ENCODE assay signal across 8 mouse cellular contexts in the genomic region with DNA sequence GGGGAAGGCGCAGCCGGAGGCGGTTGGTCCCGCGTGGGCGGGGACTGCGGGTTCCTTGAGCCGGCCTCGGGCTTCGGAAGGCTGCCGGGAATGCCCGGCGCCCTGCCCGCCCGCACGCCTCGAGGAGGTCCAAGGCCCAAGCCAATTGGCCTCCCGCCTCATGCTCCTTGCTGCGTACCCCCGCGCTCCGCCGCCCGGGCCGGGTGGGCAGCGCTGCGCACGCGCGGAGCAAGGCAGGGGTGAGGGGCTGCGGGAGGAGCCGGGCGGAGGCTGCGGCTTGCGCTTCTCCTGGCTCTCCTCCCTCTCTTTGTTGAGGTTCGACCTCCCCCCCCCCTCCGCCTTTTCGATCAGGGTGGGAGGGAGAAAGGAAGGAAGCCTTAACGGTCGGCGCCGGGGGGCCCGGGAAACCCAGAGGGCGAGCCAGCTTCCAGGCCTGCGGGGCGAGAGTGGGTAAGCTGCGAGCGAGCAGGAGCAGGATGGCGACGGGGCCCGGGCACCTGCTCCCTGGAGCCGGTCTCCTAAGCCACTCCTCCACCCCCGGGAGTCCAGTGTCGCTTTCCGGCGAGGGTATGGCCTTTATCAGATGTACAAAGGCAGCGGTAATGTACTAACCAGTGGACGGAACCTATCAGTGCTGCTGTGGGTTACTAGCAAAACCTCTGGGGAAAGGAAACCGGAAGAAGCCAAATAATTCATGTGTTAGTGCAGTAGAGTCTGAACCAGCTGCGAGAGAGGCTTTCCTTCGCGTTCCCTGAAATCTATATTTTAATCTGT. TPM values are rescaled to one million over a fixed set of nuclear protein-coding genes. Genes with fewer than 3 reads are reported as not detected.
DNase-seq lines count a peak whose midpoint lies in the region; ATAC-seq and TF ChIP-seq lines count a peak whose summit lies in the region.

No protein-coding gene starts in this region.

- H3K4me1 ChIP-seq in embryonic facial prominence, embryonic 10.5 days, result peaks cover 42% of the 10 kb centered on the region
- H3K4me1 ChIP-seq in liver, embryonic 12.5 days, result peaks cover 53% of the 10 kb centered on the region
- H3K4me1 ChIP-seq in stomach, embryonic 14.5 days (ENCODE audit: control insufficient read depth, insufficient read depth, low read length), result peaks cover 18% of the 10 kb centered on the region

- H3K36me3 ChIP-seq in embryonic facial prominence, embryonic 10.5 days (replicated peaks), result peaks cover 39% of the 10 kb centered on the region
- peaks cover 37% of the 10 kb centered on the region for H3K36me3 ChIP-seq in liver, embryonic 12.5 days
- peaks cover 22% of the 10 kb centered on the region for H3K36me3 ChIP-seq in myocyte (ENCODE audit: control insufficient read depth, insufficient read depth)
- peaks cover 32% of the 10 kb centered on the region for H3K36me3 ChIP-seq in stomach, embryonic 14.5 days (ENCODE audit: control insufficient read depth, insufficient read depth, low read length)

- peak overlapping the region; percentile 83 for H3K4me3 ChIP-seq in embryonic facial prominence, embryonic 10.5 days
- peak overlapping the region; percentile 78 for H3K4me3 ChIP-seq in liver, embryonic 12.5 days
- H3K4me3 ChIP-seq in myocyte, result peak overlapping the region; percentile 79
- H3K4me3 ChIP-seq in stomach, embryonic 14.5 days (ENCODE audit: low read depth, low read length), result peak overlapping the region; percentile 89

- no peaks in the 10 kb centered on the region for H3K27me3 ChIP-seq in embryonic facial prominence, embryonic 10.5 days (replicated peaks; ENCODE audit: low read depth, poor library complexity, severe bottlenecking)
- H3K27me3 ChIP-seq in liver, embryonic 12.5 days (replicated peaks), result no peaks in the 10 kb centered on the region
- no peaks in the 10 kb centered on the region for H3K27me3 ChIP-seq in myocyte (ENCODE audit: control insufficient read depth, insufficient read depth, insufficient read length)
- no peaks in the 10 kb centered on the region for H3K27me3 ChIP-seq in stomach, embryonic 14.5 days (ENCODE audit: control insufficient read depth, insufficient read depth, low read length)

- no peaks in the 10 kb centered on the region for H3K9me3 ChIP-seq in embryonic facial prominence, embryonic 10.5 days
- H3K9me3 ChIP-seq in liver, embryonic 12.5 days (replicated peaks), result no peaks in the 10 kb centered on the region
- H3K9me3 ChIP-seq in stomach, embryonic 14.5 days (ENCODE audit: control insufficient read depth, low read depth, low read length), result no peaks in the 10 kb centered on the region

- under 1% methylated on average over 62 of the region's 62 CpGs for WGBS in embryonic facial prominence, embryonic 10.5 days
- WGBS in liver, embryonic 12.5 days (ENCODE audit: insufficient replicate concordance), result under 1% methylated on average over 54 of the region's 62 CpGs
- under 1% methylated on average over 51 of the region's 62 CpGs for WGBS in stomach, embryonic 14.5 days

- TF ChIP-seq POLR2A in myocyte (IDR thresholded peaks at IDR 0.05; ENCODE audit: insufficient read length, low read depth), result peak; percentile 40

- H3K79me2 ChIP-seq in myocyte (ENCODE audit: control insufficient read depth, insufficient read depth), result peaks cover 51% of the 10 kb centered on the region

- peak; percentile 71 to 76 for DNase-seq in cerebellum, adult 18-20 months
- DNase-seq in cerebellum, adult 11-12 months, result no peak
- DNase-seq in embryonic facial prominence, embryonic 10.5 days (ENCODE audit: low spot score), result peak; percentile 88
- peak; percentile 79 for DNase-seq in heart, adult 8-10 months (ENCODE audit: low spot score)
- peak; percentile 65 to 69 for DNase-seq in kidney, adult 8-10 months

- H3K9ac ChIP-seq in liver, embryonic 12.5 days, result peak overlapping the region; percentile 90
- H3K9ac ChIP-seq in stomach, embryonic 14.5 days (replicated peaks; ENCODE audit: low read depth, low read length), result peak overlapping the region; percentile 97

- peak overlapping the region; percentile 83 for H3K4me2 ChIP-seq in liver, embryonic 12.5 days
- H3K4me2 ChIP-seq in myocyte (ENCODE audit: low read depth), result peak overlapping the region; percentile 90
- peak overlapping the region; percentile 79 for H3K4me2 ChIP-seq in stomach, embryonic 14.5 days (replicated peaks; ENCODE audit: low read depth, low read length)

- peak overlapping the region; percentile 66 for H3ac ChIP-seq in myocyte (ENCODE audit: control insufficient read depth, insufficient read length)

- ATAC-seq in liver, embryonic 12.5 days, result peak; percentile 76
- ATAC-seq in stomach, embryonic 14.5 days (ENCODE audit: insufficient number of reproducible peaks, insufficient read depth, low FRiP score, low read depth), result peak; percentile 84

- H3K27ac ChIP-seq in embryonic facial prominence, embryonic 10.5 days (replicated peaks), result peak overlapping the region; percentile 100
- H3K27ac ChIP-seq in liver, embryonic 12.5 days, result peak overlapping the region; percentile 97
- H3K27ac ChIP-seq in stomach, embryonic 14.5 days (ENCODE audit: low read length), result peak overlapping the region; percentile 100

TF ChIP-seq in myocyte, 11 proteins besides CTCF, POLR2A, EP300 and RAD21:
- no peak for TF ChIP-seq USF1 (IDR thresholded peaks at IDR 0.05; ENCODE audit: low read depth)
- TF ChIP-seq SRF (IDR thresholded peaks at IDR 0.05; ENCODE audit: control insufficient read depth, insufficient read length, low read depth), result no peak
- no peak for TF ChIP-seq MAX (IDR thresholded peaks at IDR 0.05; ENCODE audit: low read depth)
- peak in 1 of 3 experiments; percentile 58 for TF ChIP-seq MYOD1 (IDR thresholded peaks at IDR 0.05; ENCODE audit: control insufficient read depth in 1 of 3, insufficient read length in 2 of 3, low read depth in 2 of 3)
- TF ChIP-seq TCF3 (IDR thresholded peaks at IDR 0.05; ENCODE audit: insufficient read length, low read depth), result no peak
- TF ChIP-seq MYOG (IDR thresholded peaks at IDR 0.05; ENCODE audit: control insufficient read depth in 1 of 3, insufficient read depth in 1 of 3, insufficient read length in 2 of 3, low read depth in 2 of 3), result peak in 1 of 3 experiments; percentile 23
- TF ChIP-seq REST (IDR thresholded peaks at IDR 0.05; ENCODE audit: insufficient read depth, insufficient read length), result no peak
- no peak for TF ChIP-seq CEBPB (IDR thresholded peaks at IDR 0.05; ENCODE audit: insufficient read depth, poor library complexity, severe bottlenecking)
- TF ChIP-seq POLR2AphosphoS2 (IDR thresholded peaks at IDR 0.05; ENCODE audit: insufficient read length, low read depth), result peak; percentile 36
- no peak for TF ChIP-seq E2F4 (IDR thresholded peaks at IDR 0.05; ENCODE audit: insufficient read depth)

RNA-seq across cellular contexts. Expression of gene Dnaja1, which starts 0.9 kb away (rescaled TPM):
- 608 and 633 TPM in 2 replicates for polyA plus RNA-seq in embryonic facial prominence, embryonic 10.5 days (2016; fragmentation: Nextera tagmentation; extraction: Ambion mirVana)
- 10 to 100 TPM; 46.8 to 94.6 (median 64.6) TPM for total RNA-seq in heart, adult 8-10 months (2022)
- 245 and 261 TPM in 2 replicates for polyA plus RNA-seq in liver, embryonic 12.5 days (2016; fragmentation: Nextera tagmentation; extraction: Ambion mirVana)
- polyA plus RNA-seq in myocyte (2012; fragmentation: generic; extraction: Trizol), result 68.3 TPM
- 370 and 388 TPM in 2 replicates for polyA plus RNA-seq in stomach, embryonic 14.5 days (2014; fragmentation: Nextera tagmentation; extraction: Ambion mirVana)

RNA-seq across cellular contexts. Expression of gene Aptx, which starts 19.9 kb away (rescaled TPM):
- polyA plus RNA-seq in embryonic facial prominence, embryonic 10.5 days (2016; fragmentation: Nextera tagmentation; extraction: Ambion mirVana), result 35.0 and 35.1 TPM in 2 replicates
- 10 to 100 TPM; 14.8 to 20.0 (median 16.2) TPM for total RNA-seq in heart, adult 8-10 months (2022)
- 13.8 and 15.2 TPM in 2 replicates for polyA plus RNA-seq in liver, embryonic 12.5 days (2016; fragmentation: Nextera tagmentation; extraction: Ambion mirVana)
- 20.4 TPM for polyA plus RNA-seq in myocyte (2012; fragmentation: generic; extraction: Trizol)
- 25.3 and 29.4 TPM in 2 replicates for polyA plus RNA-seq in stomach, embryonic 14.5 days (2014; fragmentation: Nextera tagmentation; extraction: Ambion mirVana)

RNA-seq across cellular contexts. Expression of gene Smu1, which starts 34.8 kb away (rescaled TPM):
- polyA plus RNA-seq in embryonic facial prominence, embryonic 10.5 days (2016; fragmentation: Nextera tagmentation; extraction: Ambion mirVana), result 190 and 192 TPM in 2 replicates
- 10 to 100 TPM; 29.4 to 31.0 (median 30.4) TPM for total RNA-seq in heart, adult 8-10 months (2022)
- polyA plus RNA-seq in liver, embryonic 12.5 days (2016; fragmentation: Nextera tagmentation; extraction: Ambion mirVana), result 107 and 112 TPM in 2 replicates
- polyA plus RNA-seq in myocyte (2012; fragmentation: generic; extraction: Trizol), result 67.5 TPM
- 146 TPM in 2 replicates for polyA plus RNA-seq in stomach, embryonic 14.5 days (2014; fragmentation: Nextera tagmentation; extraction: Ambion mirVana)
